Mouse (Mus musculus) E14TG2a.4 (cell line): Measurements from ENCODE around the gene Dync2li1.

Experiments
- CTCF ChIP-seq: conservative IDR thresholded peaks from 2 replicates; pipeline ENCODE4 v1.5.1; 2014; ENCODE audit warnings: low read length
- NANOG ChIP-seq: IDR thresholded peaks from 2 replicates; pipeline ENCODE4 v1.6.1; 2014; ENCODE audit warnings: borderline replicate concordance, low read length, mixed read lengths

- no peak for TF ChIP-seq CTCF
- TF ChIP-seq NANOG = no peak
Observed at GRCm38 (mm10) chr17:84665691-84666090, 39.4 kb downstream of the Dync2li1 start.
